Mouse (Mus musculus): ENCODE data around the gene Crybb3.
A peak's percentile ranks its signal among the peaks of the same experiment; 100 is the strongest.

Crybb3 gene

DNA sequence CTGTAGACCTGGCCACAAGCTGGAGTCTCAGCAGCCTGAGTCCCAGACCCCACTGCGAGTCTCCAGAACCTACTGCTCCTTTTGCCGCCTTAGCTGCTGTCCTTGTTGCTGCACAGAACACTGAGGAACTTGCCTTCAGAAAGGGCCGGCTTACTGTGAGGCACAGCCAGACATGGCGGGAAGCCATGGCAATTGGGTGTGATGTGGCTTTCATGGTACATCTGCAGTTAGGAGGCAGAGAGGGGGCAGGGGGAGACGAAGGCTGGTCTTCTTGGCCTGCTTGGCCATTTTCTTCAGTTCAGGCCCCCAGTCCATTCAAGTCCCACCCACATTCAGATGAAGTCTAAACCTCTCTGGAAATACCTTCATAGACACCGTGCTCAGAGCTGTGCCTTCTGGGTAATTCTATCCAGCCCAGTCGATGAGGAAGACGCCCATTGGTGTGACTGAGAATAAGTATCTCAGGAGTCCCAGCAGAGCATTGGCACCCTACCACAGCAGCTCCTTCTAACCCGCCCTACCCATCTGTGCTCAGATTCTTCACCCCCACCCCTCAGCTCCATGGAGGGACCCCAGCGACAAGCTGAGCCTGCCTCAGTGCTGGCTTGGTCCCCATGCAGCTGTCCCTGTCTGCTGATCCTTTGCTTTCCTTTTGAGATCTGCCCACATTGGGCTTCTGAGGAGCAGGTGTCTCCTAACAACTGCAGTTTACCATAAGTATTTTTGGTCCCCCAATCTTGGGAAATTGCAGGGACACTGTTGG lies 35.7 kb downstream of the Crybb3 start:
- DNase-seq, result peak; percentile 43

DNA sequence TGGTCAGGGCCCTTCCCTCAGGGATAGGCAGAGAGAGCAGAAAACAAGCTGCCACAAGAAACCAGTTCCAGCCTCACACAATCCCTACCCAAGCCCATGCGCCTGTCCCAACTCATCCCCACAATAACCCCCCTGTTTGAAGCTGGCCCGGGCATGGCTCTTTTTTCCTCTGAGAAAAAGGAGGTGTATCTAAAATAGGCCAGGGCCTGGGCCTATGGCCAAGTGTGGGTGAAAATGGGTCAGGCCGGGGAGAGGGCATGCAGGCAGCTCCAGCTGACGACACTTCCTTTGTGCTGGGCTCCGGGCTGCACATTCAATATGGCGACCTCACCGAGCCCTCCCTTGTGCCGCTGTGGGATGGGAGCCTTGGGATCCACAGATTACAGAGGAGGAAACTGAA lies 37.9 kb downstream of the Crybb3 start:
- DNase-seq, result peak; percentile 66

DNA sequence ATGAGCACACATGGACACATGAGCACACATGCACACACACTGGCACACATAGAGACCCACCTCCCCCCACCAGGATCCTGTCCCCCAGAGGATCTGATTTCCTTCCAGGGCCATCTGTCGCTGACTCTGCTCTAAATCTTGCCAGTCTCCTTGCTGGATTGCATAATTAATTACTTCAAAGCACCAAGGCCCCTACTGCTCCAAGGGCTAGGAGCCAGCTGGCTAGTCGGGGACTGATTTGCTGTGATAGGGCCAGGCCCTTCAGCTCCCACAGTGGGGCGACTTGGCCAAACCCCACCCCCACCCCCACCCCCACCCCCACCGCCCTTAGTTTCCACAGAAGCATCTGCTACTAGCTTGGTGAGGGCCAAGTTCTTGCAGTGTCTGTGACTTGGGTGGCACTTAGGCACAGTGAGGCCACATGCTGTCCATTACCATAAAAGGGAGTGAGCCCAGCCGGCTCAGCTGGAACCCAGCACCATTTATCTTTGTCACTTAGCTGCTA lies 39.8 kb downstream of the Crybb3 start:
- DNase-seq, result peak; percentile 69

DNA sequence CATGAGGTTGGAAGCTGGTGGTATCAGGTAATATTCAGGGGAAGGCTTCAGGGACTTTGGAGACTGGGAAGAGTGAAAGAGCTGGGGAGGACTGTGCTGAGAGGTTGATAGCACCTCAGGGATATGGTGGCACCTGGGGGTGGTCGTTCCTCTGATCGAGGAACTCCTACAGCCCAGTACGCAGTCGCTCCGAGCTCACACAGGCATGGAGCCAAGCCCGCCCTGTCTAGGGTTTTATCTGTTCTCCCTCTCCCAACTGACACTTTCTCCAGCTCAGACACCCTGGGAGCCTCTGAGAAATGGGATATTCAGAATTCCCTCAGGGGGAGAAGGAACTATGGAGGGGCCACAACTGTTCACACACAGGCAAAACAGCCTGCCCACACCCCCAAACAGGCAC lies 40.6 kb downstream of the Crybb3 start:
- peak; percentile 46 for DNase-seq

DNA sequence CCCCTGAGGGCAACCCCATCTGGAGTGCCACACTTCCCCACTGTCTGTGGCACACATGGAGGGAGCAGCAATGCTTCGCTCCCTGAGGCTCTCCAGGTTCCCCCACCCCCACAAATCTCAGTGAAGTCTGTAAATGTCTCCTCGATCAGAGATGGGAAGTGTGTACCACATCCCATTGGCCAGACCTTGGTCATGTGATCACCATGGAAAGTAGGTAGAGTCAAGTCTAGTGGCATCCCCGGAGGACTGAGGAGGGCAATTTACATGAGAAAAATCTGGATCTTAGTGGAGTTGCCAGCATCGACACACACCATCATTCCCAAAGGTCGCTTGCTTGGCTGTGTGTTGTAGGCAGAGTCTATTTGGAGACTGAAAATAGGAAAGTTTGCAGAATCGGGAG lies 42.8 kb downstream of the Crybb3 start:
- no peak for DNase-seq

DNA sequence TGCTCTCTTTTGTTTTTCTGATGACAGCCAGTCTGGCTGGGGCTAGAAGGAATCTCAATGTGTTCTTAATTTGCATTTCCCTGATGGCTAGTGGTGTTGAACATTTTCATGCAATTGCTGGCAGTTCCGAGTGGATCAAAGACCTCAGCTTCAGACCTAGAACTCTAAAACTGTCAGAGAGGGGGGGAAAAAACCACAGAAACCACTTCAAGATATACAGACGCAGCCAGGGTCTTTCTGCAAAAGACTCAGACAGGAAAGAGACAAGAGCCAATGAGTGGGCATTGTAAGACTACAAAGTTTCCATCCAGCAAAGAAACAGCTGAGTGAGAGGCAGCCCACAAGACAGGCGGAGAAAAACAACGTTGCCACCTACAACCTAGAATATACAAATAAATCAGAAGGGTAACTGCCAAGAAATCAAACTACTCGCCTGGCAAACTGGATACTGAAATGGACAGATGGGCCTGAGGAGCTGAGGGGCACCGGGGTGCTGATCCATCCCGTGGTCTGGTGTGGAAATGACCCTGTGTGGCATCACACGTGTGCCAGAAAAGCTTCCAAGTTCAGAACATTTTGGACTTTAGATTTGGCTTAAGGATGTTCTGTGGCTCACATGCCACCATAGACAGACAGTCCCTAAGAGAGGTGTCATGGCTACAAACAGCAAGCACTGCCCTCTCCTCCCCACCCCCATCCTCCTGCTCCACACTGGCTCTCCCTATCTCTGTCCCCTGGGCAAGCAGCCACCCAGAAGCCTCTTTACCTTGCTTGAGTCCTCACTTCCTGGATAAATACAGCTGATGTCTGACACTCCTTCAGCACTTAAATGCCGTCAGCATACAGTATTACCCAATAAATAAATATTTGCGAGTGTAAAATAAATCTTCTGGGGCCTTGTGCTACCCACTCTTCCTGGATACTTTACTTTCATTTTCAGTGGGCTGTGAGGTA lies 46.0 kb downstream of the Crybb3 start:
- no peak for DNase-seq

DNA sequence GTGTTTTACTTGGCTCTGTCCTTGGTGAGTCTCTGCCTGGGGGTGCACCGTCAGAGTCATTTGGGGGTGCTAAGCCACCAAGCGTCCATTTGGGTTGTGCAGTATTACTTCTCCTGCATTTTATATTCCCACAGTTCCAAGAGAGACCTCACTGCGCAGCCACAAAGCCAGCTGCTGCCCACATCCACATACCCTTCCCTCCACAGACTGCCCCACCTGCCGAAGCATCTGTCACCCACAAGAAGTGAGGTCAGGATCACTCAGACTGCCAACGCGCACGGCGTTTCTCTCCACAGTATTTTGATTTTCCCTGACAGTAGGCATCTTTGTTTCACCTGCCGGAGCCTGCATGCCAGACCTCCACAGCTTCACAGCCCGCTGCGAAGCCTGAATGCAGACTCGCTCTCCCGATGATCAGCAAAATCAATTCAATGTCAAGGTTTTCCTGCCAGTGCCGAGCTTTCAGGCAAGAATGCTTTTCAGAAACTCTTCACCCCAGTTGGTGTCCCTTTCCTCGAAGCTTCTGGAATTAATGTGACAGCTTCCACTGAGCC lies 50.1 kb downstream of the Crybb3 start:
- DNase-seq, result no peak

DNA sequence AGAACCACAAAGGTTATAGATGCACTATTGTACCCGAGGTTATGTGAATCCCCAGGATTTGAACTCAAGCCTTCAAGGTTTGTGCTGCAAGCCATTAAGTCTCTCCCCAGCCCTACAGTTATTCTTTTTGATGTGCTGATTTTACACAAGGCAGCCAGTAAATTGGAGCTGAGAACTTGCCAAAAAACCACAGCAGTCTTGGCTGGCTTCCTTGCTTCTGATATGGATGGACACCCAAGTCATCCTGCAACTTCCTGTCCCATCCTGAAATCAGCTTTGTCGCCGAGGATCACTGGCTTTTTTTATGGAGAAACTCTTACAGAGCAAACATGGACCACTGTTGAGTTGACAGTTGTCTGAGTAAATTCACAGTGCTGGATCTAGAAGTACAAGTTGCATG lies 51.3 kb downstream of the Crybb3 start:
- no peak for DNase-seq

DNA sequence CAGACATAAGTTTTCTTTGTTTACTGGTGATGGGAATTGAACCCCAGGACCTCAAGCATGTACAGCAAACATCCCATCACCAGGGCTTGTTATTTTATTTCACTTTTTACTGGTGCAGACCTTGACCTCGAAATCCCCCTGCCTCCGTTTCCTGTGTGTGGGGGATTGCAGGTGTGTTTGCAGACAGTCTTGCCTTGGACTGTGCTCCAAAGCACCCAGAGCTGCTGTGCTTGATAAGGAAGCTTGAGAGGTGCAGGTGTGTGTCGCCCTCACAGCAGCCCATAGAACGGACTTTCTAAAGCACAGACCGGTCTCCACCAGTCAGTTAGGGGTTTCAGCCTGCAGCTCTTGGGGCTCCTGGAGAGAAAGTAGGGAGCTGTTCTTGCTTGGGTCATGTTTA lies 54.7 kb downstream of the Crybb3 start:
- DNase-seq, result no peak

All from right cerebral cortex, adult 18-20 months (tissue).